Mouse (Mus musculus) testis, adult 2 months (tissue): ENCODE results near the gene Trappc12.

Experiments
- CTCF ChIP-seq: fragments of 200-500 bp; IDR thresholded peaks from 2 replicates; pipeline ENCODE4 v1.5.1; 2012; ENCODE audit warnings: low read depth, mild to moderate bottlenecking, inconsistent platforms, low read length, moderate library complexity; ENCODE audit not compliant: control insufficient read depth, insufficient read depth, insufficient replicate concordance
- POLR2A ChIP-seq: fragments of 200-500 bp; IDR thresholded peaks from 2 replicates; pipeline ENCODE4 v1.6.1; 2012; ENCODE audit warnings: low read depth, mild to moderate bottlenecking, inconsistent platforms, low read length, moderate library complexity; ENCODE audit not compliant: control insufficient read depth

- TF ChIP-seq POLR2A (no peak), CTCF (no peak)
These were observed 87.6 kb downstream of the Trappc12 start for GRCm38 (mm10) chr12:28662628-28663027.
